Comparison of ENCODE assay signal across 26 mouse cellular contexts in the genomic region with DNA sequence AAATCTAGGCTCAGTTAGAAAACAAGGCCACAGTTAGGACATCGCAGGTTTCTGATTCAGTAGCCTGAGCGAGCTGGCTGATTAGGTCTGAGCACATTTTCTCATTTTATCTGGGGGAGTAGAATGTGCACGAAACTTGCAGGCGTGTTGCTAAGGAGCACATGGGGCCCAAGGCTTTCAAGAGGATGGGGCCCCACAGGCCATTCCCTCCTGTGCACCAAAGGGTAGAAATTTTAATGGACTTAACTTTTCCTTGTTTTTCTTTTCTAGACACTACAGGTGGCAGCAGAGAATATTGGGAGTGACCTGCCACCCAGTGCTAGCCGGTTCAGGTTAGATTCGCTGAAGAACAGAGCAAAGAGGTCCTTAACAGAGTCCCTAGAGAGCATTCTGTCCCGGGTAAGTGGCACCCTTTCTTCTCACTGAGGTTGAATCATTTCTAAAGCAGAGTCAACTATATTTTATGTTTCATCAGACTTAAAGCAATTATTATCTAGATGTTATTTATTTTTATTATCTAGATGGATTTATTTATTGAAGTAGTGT.
"Had no signal": no experiment of that assay in that cellular context is flagged by ENCODE, and none has a peak within 500 bp of the region (broad histone marks: within the 10 kb centered on the region; RNA-seq: fewer than 3 reads in every experiment).

No protein-coding gene starts in this region.

- H3K9ac ChIP-seq: forebrain, embryonic 15.5 days; forebrain, postnatal 0 days; heart, embryonic 13.5 days; heart, embryonic 15.5 days; hindbrain, embryonic 13.5 days; hindbrain, embryonic 15.5 days; kidney, embryonic 15.5 days; limb, embryonic 13.5 days; limb, embryonic 15.5 days; liver, embryonic 12.5 days had no signal

- H3K9me3 ChIP-seq: forebrain, embryonic 15.5 days; heart, embryonic 13.5 days; heart, embryonic 15.5 days; hindbrain, embryonic 13.5 days; hindbrain, embryonic 15.5 days; kidney, embryonic 15.5 days; limb, embryonic 13.5 days; limb, embryonic 15.5 days; liver, embryonic 12.5 days had no signal

- H3K4me2 ChIP-seq: forebrain, embryonic 15.5 days; heart, embryonic 11.5 days; heart, embryonic 13.5 days; heart, embryonic 15.5 days; hindbrain, embryonic 13.5 days; hindbrain, embryonic 15.5 days; kidney, embryonic 15.5 days; limb, embryonic 13.5 days; limb, embryonic 15.5 days; liver, embryonic 12.5 days had no signal

- H3K27me3 ChIP-seq: forebrain, embryonic 15.5 days; heart, embryonic 13.5 days; heart, embryonic 15.5 days; hindbrain, embryonic 13.5 days; hindbrain, embryonic 15.5 days; kidney, embryonic 15.5 days; limb, embryonic 13.5 days; limb, embryonic 15.5 days; liver, embryonic 12.5 days had no signal

- H3K27ac ChIP-seq: forebrain, embryonic 15.5 days; gastrocnemius, adult 2 months; heart, embryonic 13.5 days; heart, embryonic 15.5 days; hindbrain, embryonic 13.5 days; hindbrain, embryonic 15.5 days; hindbrain, postnatal 0 days; kidney, embryonic 15.5 days; limb, embryonic 13.5 days; limb, embryonic 15.5 days; liver, embryonic 12.5 days had no signal

- ATAC-seq: forebrain, embryonic 15.5 days; forebrain, postnatal 0 days; hindbrain, postnatal 0 days; liver, embryonic 12.5 days had no signal

- H3K4me3 ChIP-seq: forebrain, embryonic 15.5 days; gastrocnemius, adult 2 months; heart, embryonic 13.5 days; heart, embryonic 15.5 days; hindbrain, embryonic 13.5 days; hindbrain, embryonic 15.5 days; kidney, embryonic 15.5 days; limb, embryonic 13.5 days; limb, embryonic 15.5 days; liver, embryonic 12.5 days had no signal

- DNase-seq: forebrain, postnatal 0 days; gastrocnemius, adult 2 months; gastrocnemius, postnatal 10 days; gastrocnemius, postnatal 25 days; heart, adult 18-20 months; heart, postnatal 14 days; heart, postnatal 36 days; kidney, adult 11 months; kidney, adult 2 months; kidney, adult 9 months; kidney, postnatal 14 days; kidney, postnatal 36 days; layer of hippocampus, adult 9-11 months; layer of hippocampus, postnatal 36 days; left cerebral cortex, postnatal 4 days had no signal

- H3K4me1 ChIP-seq: forebrain, embryonic 15.5 days; hindbrain, embryonic 13.5 days; hindbrain, embryonic 15.5 days; limb, embryonic 15.5 days; liver, embryonic 12.5 days had no signal
